19 mouse cellular contexts compared by ENCODE assay signal in genomic region chr1:106561085-106561760, GRCm38 (mm10).
DNase-seq lines count a peak whose midpoint lies in the region; ATAC-seq and TF ChIP-seq lines count a peak whose summit lies in the region.
"Had no signal": no experiment of that assay in that cellular context is flagged by ENCODE, and none has a peak within 500 bp of the region (broad histone marks: within the 10 kb centered on the region; RNA-seq: fewer than 3 reads in every experiment).

No protein-coding gene starts in this region.

- ATAC-seq in heart, embryonic 13.5 days (ENCODE audit: extremely low read depth, insufficient number of reproducible peaks, low FRiP score, low TSS enrichment): no peak
- ATAC-seq in lung, postnatal 0 days: peak; percentile 26; the same call in 1 of the 2 replicates
- ATAC-seq in activated CD4-positive, CD25-positive, alpha-beta regulatory T cell, adult 4 months: peak; percentile 45
- ATAC-seq: liver, embryonic 12.5 days had no signal

- 58% methylated on average over 11 of the region's 11 CpGs for WGBS in heart, embryonic 13.5 days
- 47% methylated on average over 11 of the region's 11 CpGs for WGBS in lung, postnatal 0 days
- WGBS in lung, adult 2 months: 55% methylated on average over 11 of the region's 11 CpGs

- TF ChIP-seq POLR2A in lung, adult 2 months (IDR thresholded peaks at IDR 0.05; ENCODE audit: borderline replicate concordance, extremely low read depth, low read depth, low read length): no peak

- no peaks in the 10 kb centered on the region for H3K27me3 ChIP-seq in heart, embryonic 13.5 days (replicated peaks)
- H3K27me3 ChIP-seq in lung, postnatal 0 days (replicated peaks; ENCODE audit: insufficient read depth, low read length): no peaks in the 10 kb centered on the region
- no peaks in the 10 kb centered on the region for H3K27me3 ChIP-seq in splenic B cell, adult 2 months (ENCODE audit: control insufficient read depth, insufficient read depth, low read length, poor library complexity, severe bottlenecking)
- H3K27me3 ChIP-seq: liver, embryonic 12.5 days; lung, embryonic 15.5 days had no signal

- no peak overlapping the region for H3K27ac ChIP-seq in heart, embryonic 13.5 days (replicated peaks)
- no peak overlapping the region for H3K27ac ChIP-seq in lung, postnatal 0 days (ENCODE audit: low read length)
- H3K27ac ChIP-seq: forebrain, embryonic 10.5 days; liver, embryonic 12.5 days; lung, embryonic 15.5 days; stomach, postnatal 0 days had no signal

- no peak overlapping the region for H3K4me2 ChIP-seq in heart, embryonic 13.5 days
- no peak overlapping the region for H3K4me2 ChIP-seq in lung, postnatal 0 days (replicated peaks; ENCODE audit: low read depth, low read length)
- H3K4me2 ChIP-seq: liver, embryonic 12.5 days; lung, embryonic 15.5 days had no signal

- 0 out of 2 replicates have a peak overlapping the region, but pooled peaks have one; percentile 25 for H3K9ac ChIP-seq in heart, embryonic 13.5 days
- H3K9ac ChIP-seq in lung, postnatal 0 days (replicated peaks; ENCODE audit: low read depth): no peak overlapping the region
- H3K9ac ChIP-seq: liver, embryonic 12.5 days; lung, embryonic 15.5 days had no signal

- H3K4me1 ChIP-seq in heart, embryonic 13.5 days: peaks cover 28% of the 10 kb centered on the region
- H3K4me1 ChIP-seq in lung, postnatal 0 days (ENCODE audit: insufficient read depth, low read depth, low read length): peaks cover 4% of the 10 kb centered on the region; the same call in 1 of the 2 replicates
- no peaks in the 10 kb centered on the region for H3K4me1 ChIP-seq in lung, adult 2 months (ENCODE audit: control insufficient read depth, insufficient read depth, low read length)
- H3K4me1 ChIP-seq: liver, embryonic 12.5 days had no signal

- TF ChIP-seq EP300 in lung, postnatal 0 days (IDR thresholded peaks at IDR 0.05): no peak

- no peak for DNase-seq in heart, postnatal 10 days
- DNase-seq in lung, postnatal 0 days (ENCODE audit: low spot score): no peak
- no peak for DNase-seq in lung, adult 2 months
- peak; percentile 31 for DNase-seq in splenic B cell, adult 2 months (ENCODE audit: low read depth, low spot score)
- no peak for DNase-seq in cerebellum, postnatal 14 days
- DNase-seq: adrenal gland, postnatal 10 days; cerebellum, adult 11 months; cerebellum, postnatal 36 days; gastrocnemius, postnatal 36 days; heart, postnatal 14 days; kidney, postnatal 10 days; right cerebral cortex, adult 18-20 months; thymus, postnatal 25 days had no signal

- intact Hi-C loops in heart, postnatal 10 days (cut with DNase I): no loop called here

- no peak overlapping the region for H3K4me3 ChIP-seq in heart, embryonic 13.5 days
- no peak overlapping the region for H3K4me3 ChIP-seq in lung, postnatal 0 days (ENCODE audit: low read depth, low read length)
- H3K4me3 ChIP-seq in lung, adult 2 months (replicated peaks; ENCODE audit: extremely low read depth, low read depth, low read length): no peak overlapping the region
- H3K4me3 ChIP-seq: forebrain, embryonic 10.5 days; liver, embryonic 12.5 days; lung, embryonic 15.5 days had no signal

- no peak for TF ChIP-seq CTCF in lung, postnatal 0 days (IDR thresholded peaks at IDR 0.05)
- TF ChIP-seq CTCF in lung, adult 2 months (IDR thresholded peaks at IDR 0.05; ENCODE audit: insufficient read depth, low read length): no peak

- no peaks in the 10 kb centered on the region for H3K9me3 ChIP-seq in heart, embryonic 13.5 days
- no peaks in the 10 kb centered on the region for H3K9me3 ChIP-seq in lung, postnatal 0 days (ENCODE audit: low read length)
- H3K9me3 ChIP-seq: forebrain, embryonic 10.5 days; liver, embryonic 12.5 days; lung, embryonic 15.5 days had no signal

- no peaks in the 10 kb centered on the region for H3K36me3 ChIP-seq in heart, embryonic 13.5 days
- no peaks in the 10 kb centered on the region for H3K36me3 ChIP-seq in lung, postnatal 0 days (ENCODE audit: insufficient read depth, low read length)
- H3K36me3 ChIP-seq in splenic B cell, adult 2 months (ENCODE audit: control insufficient read depth, insufficient read depth, low read length, poor library complexity, severe bottlenecking): no peaks in the 10 kb centered on the region
- H3K36me3 ChIP-seq: forebrain, embryonic 10.5 days; liver, embryonic 12.5 days; lung, embryonic 15.5 days had no signal
